Mouse (Mus musculus) neural tube, postnatal 0 days (tissue): ENCODE data around the gene Scai. TPM values are rescaled to one million over a fixed set of nuclear protein-coding genes. Genes with fewer than 3 reads are reported as not detected.

Source experiments
- polyA plus RNA-seq: library from polyadenylated mRNA; unstranded; fragments of >200 nt; fragmentation: Nextera tagmentation; extraction: Ambion mirVana; gene quantifications from 2 replicates; pipeline ENCODE4 v1.2.1, GENCODE M21; 2015

The Scai gene
- polyA plus RNA-seq = 12.9 and 15.3 TPM in 2 replicates

DNA sequence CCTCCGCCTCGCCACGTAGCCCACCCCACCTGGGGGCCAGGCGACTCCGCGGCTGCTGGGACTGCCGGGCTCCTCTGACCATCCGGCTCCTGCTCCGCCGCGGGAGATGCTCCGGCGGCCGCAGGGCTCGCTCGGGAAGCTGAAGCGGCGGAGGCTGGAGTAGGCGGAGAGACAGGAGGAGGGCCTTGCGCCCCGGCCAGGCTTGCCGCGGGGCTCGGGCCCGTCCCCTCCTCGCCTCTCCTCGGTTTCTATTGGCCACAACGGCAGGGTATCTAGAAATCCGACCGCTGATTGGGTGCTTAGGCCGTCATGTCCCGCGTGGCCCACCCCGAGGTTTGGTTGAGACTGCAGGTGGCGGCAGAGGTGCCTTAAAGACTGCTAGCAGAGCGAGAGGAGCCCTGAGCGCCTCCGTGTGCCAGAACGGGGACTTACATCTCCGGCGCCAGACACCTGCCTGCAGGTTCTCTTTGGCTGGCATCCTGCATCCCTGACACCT is at the start of gene Scai:
Gene Scai, minus strand, starts transcription at position 174 of the 496 bp plus-strand sequence.

DNA sequence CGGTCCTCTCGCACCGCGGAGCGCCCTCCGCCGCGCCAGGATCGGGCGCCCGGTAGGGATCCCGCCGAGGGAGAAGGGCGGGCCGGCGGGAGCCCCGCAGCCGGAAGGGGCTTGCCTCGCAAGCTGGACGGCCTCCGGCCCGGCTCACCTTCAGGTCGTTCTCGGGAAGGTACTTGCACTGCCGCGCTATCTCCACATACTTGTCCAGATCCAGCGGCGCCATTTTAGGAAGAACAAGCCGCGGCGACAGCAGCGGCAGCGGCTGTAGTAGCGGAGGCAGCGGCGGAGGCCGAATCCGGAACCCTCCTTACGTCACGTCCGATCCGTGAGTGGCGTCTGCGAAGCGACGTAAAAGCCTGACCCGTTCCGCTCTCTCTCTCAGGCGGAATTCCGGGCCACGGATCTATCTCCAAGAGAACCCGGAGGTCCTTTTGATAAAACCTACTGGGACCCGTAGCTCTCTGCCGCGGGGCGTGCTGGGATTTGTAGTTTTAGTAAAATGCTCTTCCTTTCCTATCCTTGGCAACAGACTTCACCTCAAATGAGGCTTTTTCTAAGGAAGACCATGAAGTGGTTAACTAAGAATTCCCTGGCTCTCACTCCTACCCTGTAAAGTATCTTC is 35.6 kb upstream of the Scai start, which contains the start of gene Ppp6c:
Gene Ppp6c, minus strand, starts transcription at position 433 of the 622 bp plus-strand sequence.

DNA sequence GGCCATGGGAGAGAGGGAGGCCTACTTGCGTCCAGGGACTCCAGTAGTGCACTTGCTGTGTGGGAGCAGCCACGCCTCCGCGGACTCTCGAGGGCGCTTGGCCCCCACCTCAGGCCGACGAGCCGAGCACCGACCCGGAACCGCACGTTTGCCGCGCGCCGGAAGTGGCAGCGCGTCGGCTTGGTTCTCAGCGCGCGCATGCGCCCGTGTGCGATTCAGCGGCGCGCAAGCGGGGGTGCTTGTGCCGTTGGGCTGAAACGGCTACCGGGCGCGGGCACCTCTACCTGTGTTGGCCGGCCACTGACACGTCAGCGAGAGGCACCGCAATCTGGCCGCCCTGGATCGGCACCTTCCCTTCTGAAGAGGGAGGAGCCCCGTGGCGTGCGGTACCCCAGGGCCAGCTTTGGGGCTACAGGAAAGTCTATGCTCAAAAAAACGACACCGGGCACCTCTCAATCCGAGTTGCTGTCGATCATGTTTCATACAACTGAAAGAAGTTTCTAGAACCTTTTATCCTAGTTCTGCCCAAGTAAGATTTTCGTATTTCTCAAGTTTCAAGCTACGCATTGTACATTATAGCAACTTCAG is 125.0 kb downstream of the Scai start, which contains the start of gene Golga1:
Gene Golga1, minus strand, starts transcription at position 142 of the 588 bp plus-strand sequence.

Other genes starting within 250 kb of the Scai start
- gene Wdr38, start 193.3 kb downstream of the Scai start, polyA plus RNA-seq = 1.5 and 1.7 TPM in 2 replicates
- 169 and 177 TPM in 2 replicates for gene Arpc5l, start 185.4 kb downstream of the Scai start, polyA plus RNA-seq
- gene Rpl35, start 185.1 kb downstream of the Scai start, polyA plus RNA-seq = 492 and 615 TPM in 2 replicates
- gene Golga1, start 125.2 kb downstream of the Scai start, polyA plus RNA-seq = 22.5 and 25.4 TPM in 2 replicates
- gene Ppp6c, start 35.7 kb upstream of the Scai start, polyA plus RNA-seq = 47.2 and 56.9 TPM in 2 replicates